Mouse (Mus musculus) MEL (cell line): ENCODE measurements around the gene Tlcd2.

ENCODE experiments used
- CHD2 ChIP-seq: IDR thresholded peaks from 2 replicates; pipeline ENCODE4 v1.6.1; 2011; ENCODE audit warnings: low read length, improper control_type of control experiment
- CTCF ChIP-seq, 3 experiments: IDR thresholded peaks in 2 of 3; conservative IDR thresholded peaks in 1 of 3; 2 replicates each; pipeline ENCODE4 v1.5.1; 2011 to 2012; ENCODE audit warnings: low read length in 3 of 3, low read depth in 2 of 3, mild to moderate bottlenecking in 2 of 3, improper control_type of control experiment in 1 of 3, inconsistent platforms in 1 of 3, mixed read lengths in 1 of 3, moderate library complexity in 1 of 3; ENCODE audit not compliant: control insufficient read depth in 1 of 3, insufficient read depth in 1 of 3, poor library complexity in 1 of 3, severe bottlenecking in 1 of 3
- ELF1 ChIP-seq: IDR thresholded peaks from 2 replicates; pipeline ENCODE4 v1.6.1; 2014; ENCODE audit warnings: low read depth, mild to moderate bottlenecking, inconsistent platforms, low read length, improper control_type of control experiment, moderate library complexity
- EP300 ChIP-seq, 2 experiments: IDR thresholded peaks; 2 replicates each; pipeline ENCODE4 v1.6.1; 2011; ENCODE audit warnings: improper control_type of control experiment in 2 of 2, low read length in 2 of 2, low read depth in 1 of 2, mild to moderate bottlenecking in 1 of 2
- GATA1 ChIP-seq: IDR thresholded peaks from 2 replicates; pipeline ENCODE4 v1.6.1; 2011; ENCODE audit warnings: low read depth, low read length, improper control_type of control experiment
- MXI1 ChIP-seq: IDR thresholded peaks from 2 replicates; pipeline ENCODE4 v1.6.1; 2011; ENCODE audit warnings: mild to moderate bottlenecking, low read depth, low read length, improper control_type of control experiment
- NRF1 ChIP-seq: IDR thresholded peaks from 2 replicates; pipeline ENCODE4 v1.6.1; 2014; ENCODE audit warnings: low read depth, mild to moderate bottlenecking, inconsistent platforms, low read length, improper control_type of control experiment, moderate library complexity; ENCODE audit not compliant: poor library complexity, insufficient read depth, severe bottlenecking
- POLR2AphosphoS2 ChIP-seq: IDR thresholded peaks from 2 replicates; pipeline ENCODE4 v1.6.1; 2011; ENCODE audit warnings: low read length, improper control_type of control experiment
- POLR2AphosphoS5 ChIP-seq: IDR thresholded peaks from 2 replicates; pipeline ENCODE4 v1.6.1; 2012; ENCODE audit warnings: low read depth, borderline replicate concordance, mild to moderate bottlenecking, inconsistent platforms, low read length, moderate library complexity, mixed read lengths
- USF1 ChIP-seq: IDR thresholded peaks from 2 replicates; pipeline ENCODE4 v1.6.1; 2014; ENCODE audit warnings: low read depth, mild to moderate bottlenecking, inconsistent platforms, low read length, improper control_type of control experiment, moderate library complexity
- USF2 ChIP-seq, 2 experiments: IDR thresholded peaks; 2 replicates each; pipeline ENCODE4 v1.6.1; 2011 to 2012; ENCODE audit warnings: improper control_type of control experiment in 2 of 2, low read length in 2 of 2, borderline replicate concordance in 1 of 2, inconsistent platforms in 1 of 2, low read depth in 1 of 2, mild to moderate bottlenecking in 1 of 2; ENCODE audit not compliant: insufficient read depth in 1 of 2
- ZC3H11A ChIP-seq: IDR thresholded peaks from 2 replicates; pipeline ENCODE4 v1.6.1; 2012; ENCODE audit warnings: low read depth, mild to moderate bottlenecking, inconsistent platforms, low read length, improper control_type of control experiment
- ZNF384 ChIP-seq: IDR thresholded peaks from 2 replicates; pipeline ENCODE4 v1.6.1; 2012; ENCODE audit warnings: low read depth, mild to moderate bottlenecking, inconsistent platforms, low read length, improper control_type of control experiment

GRCm38 (mm10) chr11:75459751-75460102 is 1.8 kb upstream of the Tlcd2 start:
- no peak for TF ChIP-seq POLR2AphosphoS2
- TF ChIP-seq MXI1, result no peak
- TF ChIP-seq EP300 (IDR thresholded peaks at IDR 0.05; ENCODE audit: low read depth in 1 of 2, low read length in 2 of 2), result no peak
- TF ChIP-seq CTCF (IDR thresholded peaks at IDR 0.05 in 2 of 3, conservative IDR thresholded peaks at IDR 0.05 in 1 of 3; ENCODE audit: control insufficient read depth in 1 of 3, insufficient read depth in 1 of 3, low read depth in 2 of 3, low read length in 3 of 3, poor library complexity in 1 of 3, severe bottlenecking in 1 of 3), result no peak
- no peak for TF ChIP-seq CHD2
- no peak for TF ChIP-seq ELF1
- no peak for TF ChIP-seq ZC3H11A
- no peak for TF ChIP-seq ZNF384
- no peak for TF ChIP-seq USF2 (IDR thresholded peaks at IDR 0.05; ENCODE audit: borderline replicate concordance in 1 of 2, insufficient read depth in 1 of 2, low read depth in 1 of 2, low read length in 2 of 2)
- no peak for TF ChIP-seq NRF1
- TF ChIP-seq POLR2AphosphoS5, result no peak
- peak; percentile 15; the same call in 1 of the 2 replicates for TF ChIP-seq USF1
- TF ChIP-seq GATA1, result no peak; the same call in 1 of the 2 replicates
